Mouse (Mus musculus) adrenal gland, postnatal 10 days (tissue): ENCODE measurements at regions not wholly inside any gene's neighbourhood (a gene's known extent, or its start where the extent isn't known, plus 50 kb on each side); places are given as distances from the start of the nearest gene placed in this dataset.

Source experiments
- DNase-seq: peaks from one replicate; pipeline ENCODE4 v3.0.0; 2021; ENCODE audit warnings: mixed read lengths

GRCm38 (mm10) chrX:142552196-142552595, 129.0 kb upstream of the Tmem164 start:
- no peak for DNase-seq

GRCm38 (mm10) chrX:142554161-142554560, 127.0 kb upstream of the Tmem164 start:
- DNase-seq = peak; percentile 44

- DNase-seq = no peak
Observed at GRCm38 (mm10) chrX:142557496-142557895, 123.7 kb upstream of the Tmem164 start.

- DNase-seq = peak; percentile 35
Observed at GRCm38 (mm10) chrX:142560209-142560912, 120.8 kb upstream of the Tmem164 start.

GRCm38 (mm10) chrX:142561788-142562187, 119.4 kb upstream of the Tmem164 start:
- DNase-seq = no peak

- peak; percentile 59 for DNase-seq
Observed at GRCm38 (mm10) chrX:142564186-142564585, 117.0 kb upstream of the Tmem164 start.

- DNase-seq = no peak
Observed at GRCm38 (mm10) chrX:142571772-142572171, 109.4 kb upstream of the Tmem164 start.

- no peak for DNase-seq
Observed at GRCm38 (mm10) chrX:142574022-142574421, 107.2 kb upstream of the Tmem164 start.

- DNase-seq = no peak
Observed at GRCm38 (mm10) chrX:142574945-142575710, 106.1 kb upstream of the Tmem164 start.

- no peak for DNase-seq
Observed at GRCm38 (mm10) chrX:142576127-142576526, 105.1 kb upstream of the Tmem164 start.

- no peak for DNase-seq
Observed at GRCm38 (mm10) chrX:142577449-142578081, 103.6 kb upstream of the Tmem164 start.

GRCm38 (mm10) chrX:142585281-142585680, 95.9 kb upstream of the Tmem164 start:
- no peak for DNase-seq

GRCm38 (mm10) chrX:142599377-142599776, 81.8 kb upstream of the Tmem164 start:
- DNase-seq = no peak

- DNase-seq = no peak
Observed at GRCm38 (mm10) chrX:142600782-142601181, 80.4 kb upstream of the Tmem164 start.

- no peak for DNase-seq
Observed at GRCm38 (mm10) chrX:142605088-142605487, 76.1 kb upstream of the Tmem164 start.

GRCm38 (mm10) chrX:142606595-142607205, 74.5 kb upstream of the Tmem164 start:
- no peak for DNase-seq

GRCm38 (mm10) chrX:142616189-142616872, 64.9 kb upstream of the Tmem164 start:
- DNase-seq = no peak

- no peak for DNase-seq
Observed at GRCm38 (mm10) chrX:142618389-142618788, 62.8 kb upstream of the Tmem164 start.

- peak; percentile 12 for DNase-seq
Observed at GRCm38 (mm10) chrX:142623359-142623758, 57.8 kb upstream of the Tmem164 start.

GRCm38 (mm10) chrX:142623882-142624281, 57.3 kb upstream of the Tmem164 start:
- no peak for DNase-seq
